Mouse (Mus musculus) CD4-positive, CD25-positive, alpha-beta regulatory T cell, adult 4 months (primary cell): Measurements from ENCODE around the gene Olfr530. TPM values are rescaled to one million over a fixed set of nuclear protein-coding genes. Genes with fewer than 3 reads are reported as not detected.

Experiments
- ATAC-seq: one replicate; pipeline ENCODE4 v1.8.0; 2017
- polyA plus RNA-seq, 2 experiments: library from polyadenylated mRNA; unstranded; fragments of 100-300 nt; shearing (Covaris generic); gene quantifications; one replicate each; pipeline ENCODE4 v1.2.1; 2017

Olfr530 gene
- under 1 TPM in 1 of 2 experiments, not detected in 1; 0.31 TPM for polyA plus RNA-seq

DNA sequence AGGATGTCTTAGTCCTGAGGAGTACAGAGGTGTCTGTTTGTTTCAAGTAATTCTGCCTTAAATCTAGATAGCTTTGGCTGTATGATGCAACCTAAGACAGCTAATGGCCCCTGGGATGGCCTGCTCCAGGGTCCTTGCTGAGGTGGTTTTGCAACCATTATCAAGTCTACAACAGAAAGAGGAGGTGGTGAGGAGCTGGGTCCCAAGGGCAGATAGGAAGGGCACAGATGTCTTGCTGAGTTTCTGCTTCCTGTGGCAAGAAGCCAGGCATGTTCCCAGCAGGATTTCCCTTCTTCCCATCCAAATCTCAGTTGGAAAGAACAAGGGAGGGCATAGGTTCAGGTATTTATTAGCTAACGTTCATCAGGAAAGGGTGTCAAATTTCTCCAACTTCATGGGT lies at the start of gene Olfr530:
Gene Olfr530 (minus strand): TSS at position 101 of the 400 bp plus-strand sequence.
- ATAC-seq = no peak

DNA sequence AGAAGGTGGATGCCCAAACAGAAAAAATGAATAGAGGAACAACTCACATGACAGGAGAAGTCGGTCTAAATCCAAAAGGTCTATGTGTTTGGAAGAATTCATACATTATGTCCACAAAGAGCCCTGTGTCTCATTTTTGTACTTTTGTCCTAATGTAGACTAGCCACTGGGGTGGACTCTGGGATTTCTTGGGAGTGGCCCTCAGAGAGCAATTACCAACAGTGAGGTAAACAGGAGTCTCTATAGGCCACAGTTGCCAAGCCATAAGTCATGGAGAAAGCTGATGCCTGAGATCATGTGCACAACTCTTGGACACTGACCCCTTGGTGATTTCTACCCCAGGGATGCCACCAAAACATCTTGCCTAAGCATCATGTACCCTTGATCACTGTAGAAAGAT lies 45.4 kb upstream of the Olfr530 start, which contains the start of gene Olfr532:
Gene Olfr532 (minus strand): TSS at position 101 of the 400 bp plus-strand sequence.
- ATAC-seq = no peak

DNA sequence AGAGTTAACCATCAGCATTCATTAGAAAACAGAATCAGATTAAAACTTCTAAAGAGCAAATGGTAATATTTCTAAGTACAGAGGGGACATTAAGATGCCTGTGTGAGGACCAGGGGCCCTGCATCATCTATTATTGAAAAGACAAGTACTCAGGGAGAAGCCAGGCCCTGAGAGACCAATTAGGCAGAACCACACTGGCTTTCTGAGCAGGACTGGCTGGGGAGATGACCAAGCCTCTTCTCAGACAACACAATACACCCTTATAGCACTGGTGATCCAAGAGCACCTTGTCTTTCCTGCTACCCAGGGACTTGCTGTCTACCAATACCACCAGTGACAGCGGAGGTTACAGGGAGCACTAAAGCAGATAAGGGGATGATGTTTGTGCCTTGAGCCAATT lies 26.7 kb upstream of the Olfr530 start, which contains the start of gene Olfr531:
Gene Olfr531 (minus strand): TSS at position 101 of the 400 bp plus-strand sequence.
- ATAC-seq = no peak

DNA sequence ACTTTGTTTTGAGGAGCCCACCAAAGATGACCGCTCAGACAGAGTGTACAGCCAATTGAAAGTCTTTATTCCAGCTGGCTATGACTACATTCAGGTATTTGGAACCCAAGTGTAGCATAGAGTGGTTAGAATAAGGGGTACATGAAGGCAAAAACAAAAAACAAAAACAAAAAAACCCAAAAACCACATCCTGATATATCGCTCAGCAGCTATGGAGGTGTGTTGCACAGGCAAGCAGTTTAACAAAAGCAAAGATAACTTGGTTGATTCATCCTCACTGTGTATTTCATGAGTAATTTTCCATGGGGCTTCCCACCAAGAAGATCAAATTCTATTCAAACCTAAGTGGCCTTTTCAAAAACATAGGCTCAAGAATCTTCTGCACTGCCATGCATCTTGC lies 780 bp upstream of the Olfr530 start:
- ATAC-seq = peak; percentile 67

DNA sequence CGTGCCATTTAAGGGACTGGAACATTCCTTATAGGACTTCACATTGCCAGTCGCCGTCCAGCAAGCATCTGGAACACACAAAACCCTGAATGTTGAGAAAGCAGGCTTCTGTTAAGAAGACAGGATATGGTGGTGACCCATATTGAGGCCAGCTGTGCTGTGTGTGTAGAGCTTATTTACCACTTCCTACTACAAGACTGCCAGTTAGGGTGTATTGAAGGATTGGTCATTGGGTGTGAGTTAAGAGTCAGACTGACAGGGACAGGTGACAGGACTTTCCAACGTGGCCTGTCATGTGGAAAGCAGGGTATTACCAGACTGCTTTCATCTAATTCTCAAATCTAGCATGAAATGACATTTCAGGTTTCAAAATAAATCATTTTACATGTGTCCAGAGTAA lies 1.8 kb downstream of the Olfr530 start:
- ATAC-seq = peak; percentile 78

DNA sequence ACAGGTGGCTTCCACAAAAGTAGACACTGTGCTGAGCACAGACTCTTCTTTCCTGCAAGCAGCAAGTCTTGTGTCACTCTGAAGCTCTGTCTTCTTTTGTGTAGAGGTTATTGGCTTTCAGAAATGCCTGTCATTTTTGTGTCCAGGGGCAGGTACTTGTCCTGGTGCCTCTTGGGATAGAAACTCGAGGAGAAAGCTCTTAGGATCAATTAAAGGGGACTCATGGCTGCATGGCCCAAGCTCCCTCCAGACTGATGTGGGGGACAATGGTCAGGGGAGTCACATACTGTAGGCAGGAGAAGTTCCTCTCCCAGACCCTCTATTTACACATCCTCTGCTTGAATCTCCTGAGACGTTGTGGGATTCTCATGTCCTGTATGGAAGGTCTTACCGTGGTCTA lies 14.6 kb downstream of the Olfr530 start, which contains the start of gene Olfr60:
Gene Olfr60 (minus strand): TSS at position 101 of the 400 bp plus-strand sequence.
- no peak for ATAC-seq

DNA sequence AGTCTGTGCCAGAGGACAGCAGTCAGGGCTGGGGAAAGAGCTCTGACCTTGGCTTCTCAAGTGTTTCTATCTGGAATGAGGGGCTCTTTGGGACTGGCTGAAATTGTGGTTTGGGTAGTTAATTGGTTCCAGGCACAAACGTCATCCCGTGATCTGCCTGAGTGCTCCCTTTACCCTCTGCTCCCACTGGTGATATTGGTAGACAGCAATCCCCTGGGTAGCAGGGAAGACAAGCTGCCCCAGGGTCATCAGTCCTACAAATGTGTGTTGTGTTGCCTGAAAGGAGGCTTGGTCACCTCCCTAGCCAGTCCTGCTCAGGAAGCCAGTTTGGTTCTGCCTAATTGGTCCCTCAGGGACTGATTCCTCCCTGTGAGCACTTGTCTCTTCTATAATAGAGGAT lies 42.4 kb downstream of the Olfr530 start, which contains the start of gene Olfr527:
Gene Olfr527 (plus strand): TSS at position 301 of the 400 bp plus-strand sequence.
- no peak for ATAC-seq

DNA sequence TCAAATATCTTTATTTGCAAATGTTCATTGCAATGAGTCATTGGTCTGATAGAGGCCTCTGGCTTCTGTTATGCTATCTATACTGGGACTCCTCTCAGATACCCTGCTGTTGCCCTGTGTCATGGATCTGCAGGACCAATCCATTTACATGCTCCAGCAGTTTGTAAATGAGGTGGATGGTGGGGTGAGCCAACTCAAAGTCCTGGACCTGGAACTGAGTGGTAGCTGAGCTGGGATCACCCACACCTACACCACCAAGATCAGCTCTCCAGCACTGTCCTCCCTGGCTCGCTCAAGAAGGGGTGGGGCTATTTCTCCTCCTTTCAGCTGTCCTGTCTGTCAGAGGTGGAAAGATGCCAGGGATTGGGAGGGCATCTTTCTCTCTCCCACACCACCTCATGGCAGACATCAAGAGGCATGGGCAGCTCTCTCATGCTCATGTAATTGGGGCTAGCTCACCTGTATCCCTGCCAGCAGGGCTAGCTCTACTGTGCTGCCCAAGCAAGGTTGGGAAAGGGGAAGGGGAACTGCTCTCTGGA lies 46.3 kb downstream of the Olfr530 start:
- no peak for ATAC-seq

Other genes with a start within 250 kb of the Olfr530 start
- 10 to 100 TPM; 28.7 to 33.1 TPM for gene Mtg1, start 238.8 kb downstream of the Olfr530 start, polyA plus RNA-seq
- not detected for gene Sprn, start 221.5 kb downstream of the Olfr530 start, polyA plus RNA-seq
- gene Olfr522, start 211.6 kb downstream of the Olfr530 start, polyA plus RNA-seq = not detected
- gene Olfr523, start 203.1 kb downstream of the Olfr530 start, polyA plus RNA-seq = not detected
- gene Olfr524, start 170.4 kb downstream of the Olfr530 start, polyA plus RNA-seq = not detected
- not detected for gene Cd163l1, start 158.1 kb downstream of the Olfr530 start, polyA plus RNA-seq
- gene 5830411N06Rik, start 129.0 kb downstream of the Olfr530 start, polyA plus RNA-seq = under 1 TPM; 0.25 to 0.66 TPM
- gene Olfr525, start 55.5 kb downstream of the Olfr530 start, polyA plus RNA-seq = under 1 TPM; 0.20 to 0.35 TPM
- not detected for gene Olfr527, start 42.3 kb downstream of the Olfr530 start, polyA plus RNA-seq
- gene Olfr60, start 14.7 kb downstream of the Olfr530 start, polyA plus RNA-seq = under 1 TPM; 0.37 to 0.63 TPM
- not detected for gene Olfr531, start 26.6 kb upstream of the Olfr530 start, polyA plus RNA-seq
- gene Olfr532, start 45.3 kb upstream of the Olfr530 start, polyA plus RNA-seq = not detected
- not detected for gene Olfr533, start 87.0 kb upstream of the Olfr530 start, polyA plus RNA-seq
- not detected for gene Olfr535, start 107.9 kb upstream of the Olfr530 start, polyA plus RNA-seq
- not detected for gene Olfr536, start 131.1 kb upstream of the Olfr530 start, polyA plus RNA-seq
- not detected for gene Olfr538, start 191.6 kb upstream of the Olfr530 start, polyA plus RNA-seq
- not detected for gene Olfr46, start 224.9 kb upstream of the Olfr530 start, polyA plus RNA-seq